Mouse (Mus musculus): ENCODE results near the gene Smyd3.

Gene Smyd3

DNA sequence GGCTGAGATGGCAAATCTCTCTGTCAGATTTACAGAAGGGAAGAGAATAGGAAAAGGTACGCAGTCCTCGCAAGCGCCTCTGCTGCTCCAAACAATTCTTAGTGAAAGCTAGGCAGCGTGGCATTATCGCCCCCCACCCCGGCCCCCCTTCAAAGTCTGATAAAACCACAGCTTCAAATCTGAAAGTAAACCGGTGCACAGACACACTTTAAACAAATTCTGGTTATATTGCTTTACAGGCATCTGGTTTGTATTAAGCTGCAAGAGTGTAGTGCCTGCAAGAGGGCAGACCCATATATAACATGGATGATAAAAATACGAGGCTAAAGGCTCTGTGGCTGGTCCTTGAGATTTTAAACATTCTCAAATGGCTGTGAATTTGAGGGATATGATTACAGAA, 420.8 kb downstream of the Smyd3 start:
- ATAC-seq (ENCODE audit: insufficient number of reproducible peaks, low FRiP score, low TSS enrichment) = no peak

DNA sequence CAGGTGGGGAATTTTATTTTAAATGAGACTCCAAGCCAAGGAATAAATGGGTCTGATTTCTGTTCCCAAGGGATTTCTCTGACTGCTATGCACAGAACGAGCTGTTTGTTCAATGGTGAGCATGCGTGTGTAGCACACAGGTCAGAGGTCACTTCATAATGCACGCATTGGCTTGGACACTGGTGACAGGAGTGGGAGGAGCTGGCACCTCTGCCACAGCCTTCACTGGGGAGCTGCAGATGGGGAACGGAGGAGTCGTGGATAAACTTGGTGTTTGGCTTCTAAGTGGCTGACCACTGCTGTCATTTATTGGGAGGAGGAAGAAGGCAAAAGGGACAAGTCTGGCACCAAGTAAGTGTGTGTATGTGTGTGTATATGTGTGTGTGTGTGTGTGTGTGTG, 421.5 kb downstream of the Smyd3 start:
- ATAC-seq (ENCODE audit: insufficient number of reproducible peaks, low FRiP score, low TSS enrichment) = no peak

DNA sequence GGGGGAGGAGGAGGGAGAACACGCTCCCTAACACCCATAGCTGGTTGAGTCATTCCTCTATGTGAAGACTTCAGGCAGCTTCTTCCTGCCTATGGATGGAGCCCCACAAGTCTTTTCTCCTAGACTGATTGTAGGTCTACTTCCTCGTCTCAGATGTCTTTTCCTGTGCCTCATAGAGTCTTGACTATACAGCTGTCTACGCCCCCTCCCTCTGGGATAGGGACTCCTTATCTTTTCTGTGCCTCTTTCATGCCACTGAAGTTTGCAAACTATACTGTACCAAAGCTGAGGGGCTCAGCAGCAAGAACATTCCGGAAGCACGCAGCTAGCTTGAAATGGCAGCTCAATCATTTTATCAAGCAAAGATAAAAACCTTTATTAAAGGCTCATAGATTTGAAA, 428.7 kb downstream of the Smyd3 start:
- ATAC-seq (ENCODE audit: insufficient number of reproducible peaks, low FRiP score, low TSS enrichment) = no peak

DNA sequence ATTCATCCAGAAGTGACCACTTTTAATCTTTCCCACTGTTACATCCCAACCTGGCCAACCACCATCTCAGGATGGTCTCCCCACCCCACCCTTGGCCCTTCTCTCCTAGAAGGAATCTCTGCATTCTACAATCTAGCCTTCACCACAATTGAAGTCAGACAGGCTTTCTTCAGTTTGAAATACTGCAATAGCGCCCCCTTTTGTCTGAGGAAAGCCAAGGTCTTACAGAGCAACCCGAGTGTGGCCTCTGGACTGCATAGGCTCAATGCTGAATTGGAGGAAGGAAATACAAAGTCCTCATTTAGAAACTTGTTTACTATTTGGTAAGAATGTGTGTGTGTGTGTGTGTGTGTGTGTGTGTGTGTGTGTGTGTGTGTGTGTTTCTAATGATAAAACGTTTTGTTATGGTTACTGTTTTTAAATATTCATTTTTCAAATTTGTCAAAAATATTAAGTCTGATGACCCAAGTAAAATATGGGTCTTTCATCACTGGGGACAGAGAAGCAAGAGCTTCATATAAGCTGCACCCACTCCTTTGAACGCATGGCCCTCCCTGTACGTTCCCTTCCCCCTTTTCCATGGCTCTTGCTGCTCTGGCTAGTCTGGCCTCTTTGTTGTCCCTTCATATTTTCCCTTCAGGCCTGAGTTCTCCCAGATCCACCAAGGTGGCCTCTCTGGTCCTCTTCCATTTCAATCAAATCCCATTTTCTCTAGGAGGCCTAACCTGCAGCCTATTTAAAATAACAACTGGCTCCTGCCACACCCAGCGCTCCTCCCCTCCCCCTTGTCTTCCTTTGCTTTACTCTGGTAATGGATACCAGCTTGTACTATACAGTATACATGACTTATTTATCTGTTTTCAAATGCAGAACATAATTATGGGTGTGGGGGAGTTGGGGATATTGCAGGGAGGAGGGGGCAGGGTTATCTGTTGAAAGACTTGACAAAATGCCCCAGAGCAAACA, 430.5 kb downstream of the Smyd3 start:
- no peak for ATAC-seq (ENCODE audit: insufficient number of reproducible peaks, low FRiP score, low TSS enrichment)

DNA sequence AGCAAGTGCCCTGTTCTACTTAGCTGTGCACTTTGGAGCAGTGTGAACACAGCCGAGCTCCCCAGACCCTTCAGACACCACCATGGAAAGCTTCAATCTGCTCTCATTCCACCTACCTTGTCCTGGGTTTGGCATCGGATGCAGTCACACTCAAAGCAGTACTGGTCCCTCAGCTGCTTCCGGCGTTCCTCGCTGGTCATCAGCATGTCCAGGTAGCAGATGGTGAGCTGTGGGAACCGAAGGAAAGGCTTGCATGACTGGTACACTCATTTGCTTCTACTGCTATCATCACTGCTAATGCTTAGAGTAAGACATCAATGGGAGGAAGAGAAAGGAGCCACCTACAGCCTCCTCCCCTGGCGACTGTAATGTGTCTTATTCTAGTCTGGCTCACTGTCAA, 431.6 kb downstream of the Smyd3 start:
- peak; percentile 92 for ATAC-seq (ENCODE audit: insufficient number of reproducible peaks, low FRiP score, low TSS enrichment)

DNA sequence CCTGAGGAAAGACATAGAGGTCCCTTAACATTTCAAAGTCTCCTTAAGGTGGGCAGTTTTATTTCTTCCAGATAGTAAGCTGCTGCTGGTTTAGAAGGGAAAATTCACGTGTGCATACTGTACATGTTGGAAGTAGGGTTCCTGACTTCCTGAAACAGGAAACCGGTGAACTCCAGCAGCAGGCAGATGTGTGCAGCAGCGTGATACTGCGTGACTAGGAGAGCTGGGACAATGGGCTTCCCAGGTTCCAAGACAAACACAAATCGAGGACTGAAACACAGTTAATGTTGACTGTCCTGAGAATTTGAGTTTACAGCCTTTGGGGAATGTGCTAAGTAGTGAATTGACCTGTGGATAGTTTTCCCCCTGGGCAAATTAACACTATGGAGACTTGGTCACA, 434.7 kb downstream of the Smyd3 start:
- no peak for ATAC-seq (ENCODE audit: insufficient number of reproducible peaks, low FRiP score, low TSS enrichment)

DNA sequence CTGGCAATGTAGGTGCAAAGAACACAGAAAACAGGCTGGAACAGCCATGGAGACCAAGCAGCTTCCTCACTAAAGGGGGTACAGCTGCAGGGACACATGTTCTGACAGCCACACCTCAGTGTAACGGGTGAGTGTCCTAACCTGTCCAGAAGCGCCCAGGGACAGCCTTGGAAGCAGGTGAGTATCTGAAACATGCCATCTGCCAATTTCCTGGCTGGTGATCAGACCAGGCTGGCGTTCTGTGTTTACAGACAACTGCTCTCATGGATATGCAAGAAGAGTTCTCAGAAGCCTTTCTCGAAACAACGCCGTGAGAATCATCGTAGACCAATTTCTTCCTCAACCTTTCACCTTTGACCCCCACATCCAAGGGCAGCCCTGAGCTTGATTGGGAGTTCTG, 444.0 kb downstream of the Smyd3 start:
- ATAC-seq (ENCODE audit: insufficient number of reproducible peaks, low FRiP score, low TSS enrichment) = peak; percentile 74

DNA sequence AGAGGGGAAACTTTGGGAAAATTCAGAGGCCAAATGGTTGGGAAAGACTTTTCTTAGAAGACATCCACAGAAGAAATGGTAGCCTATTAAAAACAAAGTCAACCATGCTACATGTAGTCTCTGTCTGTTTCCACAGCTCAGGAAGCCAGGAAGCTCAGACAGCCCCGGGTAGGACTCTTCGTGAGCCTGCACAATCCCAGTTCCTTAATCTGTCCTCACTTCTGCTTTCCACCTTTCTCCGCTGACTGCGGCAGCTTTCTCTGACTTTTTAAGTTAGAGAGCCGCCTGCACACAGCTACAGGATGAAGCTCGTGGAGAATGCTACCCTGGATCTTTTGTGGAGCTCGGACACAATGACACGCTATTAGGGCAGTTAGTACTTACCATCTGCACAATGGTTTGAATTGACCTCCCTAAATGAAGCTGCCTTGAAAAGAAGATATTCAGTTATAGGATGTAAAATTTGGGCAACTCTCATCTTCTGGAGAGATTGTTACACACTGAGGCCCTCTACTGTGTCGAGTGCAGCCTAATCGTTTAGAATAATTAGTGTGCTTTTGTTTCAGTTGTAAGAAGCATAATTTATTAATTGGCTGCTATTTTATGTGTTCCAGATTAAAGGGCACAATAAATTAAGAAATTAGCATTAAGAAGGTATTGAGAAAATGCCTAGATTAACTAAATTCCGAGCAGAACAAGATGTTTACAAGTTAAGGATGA, 444.7 kb downstream of the Smyd3 start:
- no peak for ATAC-seq (ENCODE audit: insufficient number of reproducible peaks, low FRiP score, low TSS enrichment)

DNA sequence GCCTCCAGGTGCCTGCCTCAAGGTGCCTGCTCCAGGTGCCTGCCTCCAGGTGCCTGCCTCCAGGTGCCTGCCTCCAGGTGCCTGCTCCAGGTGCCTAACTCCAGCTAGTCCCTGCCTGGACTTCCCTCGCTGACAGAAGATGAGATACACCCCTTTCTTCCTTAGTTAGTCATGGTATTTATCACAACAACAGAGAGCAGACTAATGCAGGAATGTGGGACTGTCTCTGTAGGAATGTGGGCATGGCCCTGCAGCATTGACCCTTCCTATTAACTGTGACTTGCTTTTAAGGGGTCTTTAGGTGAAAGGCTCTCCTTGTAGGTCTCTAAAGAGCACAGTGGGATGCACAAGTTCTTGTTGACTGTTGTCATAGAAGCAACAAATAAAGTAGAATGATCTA, 445.4 kb downstream of the Smyd3 start:
- no peak for ATAC-seq (ENCODE audit: insufficient number of reproducible peaks, low FRiP score, low TSS enrichment)

DNA sequence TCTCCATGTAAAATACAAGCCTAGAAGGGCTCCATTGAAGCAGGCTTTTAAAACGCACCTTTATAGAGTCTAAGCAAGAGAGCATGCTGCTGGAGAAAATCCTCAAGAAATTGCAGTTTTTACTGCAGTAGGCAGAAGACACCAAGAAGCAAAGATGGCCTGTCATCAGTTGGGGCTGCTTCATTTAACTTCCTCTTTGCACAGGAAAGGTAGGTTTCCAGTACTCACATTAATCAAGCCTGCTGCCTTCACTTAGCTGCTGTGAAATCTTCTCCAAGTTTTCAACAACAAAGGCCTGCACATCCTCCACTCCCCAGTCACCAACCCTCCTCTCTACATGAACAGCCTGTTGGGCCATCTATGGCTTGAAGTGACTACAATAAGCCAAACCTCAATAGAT, 448.9 kb downstream of the Smyd3 start:
- no peak for ATAC-seq (ENCODE audit: insufficient number of reproducible peaks, low FRiP score, low TSS enrichment)

DNA sequence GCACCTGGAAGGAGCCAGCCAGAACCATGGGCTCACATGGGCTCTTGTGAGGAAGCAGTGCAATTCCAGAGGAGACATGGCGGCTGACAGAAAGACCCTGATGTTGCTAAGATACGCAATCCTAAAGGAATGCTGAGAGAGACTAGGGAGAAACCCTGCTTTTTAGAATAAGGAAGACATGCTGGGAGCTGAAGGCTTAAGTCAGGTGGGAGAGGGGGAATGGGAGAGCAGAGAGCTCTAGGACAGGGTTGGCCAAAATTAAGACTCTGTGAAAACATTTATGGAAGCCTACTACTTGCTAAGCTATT, 452.6 kb downstream of the Smyd3 start:
- ATAC-seq (ENCODE audit: insufficient number of reproducible peaks, low FRiP score, low TSS enrichment) = no peak

DNA sequence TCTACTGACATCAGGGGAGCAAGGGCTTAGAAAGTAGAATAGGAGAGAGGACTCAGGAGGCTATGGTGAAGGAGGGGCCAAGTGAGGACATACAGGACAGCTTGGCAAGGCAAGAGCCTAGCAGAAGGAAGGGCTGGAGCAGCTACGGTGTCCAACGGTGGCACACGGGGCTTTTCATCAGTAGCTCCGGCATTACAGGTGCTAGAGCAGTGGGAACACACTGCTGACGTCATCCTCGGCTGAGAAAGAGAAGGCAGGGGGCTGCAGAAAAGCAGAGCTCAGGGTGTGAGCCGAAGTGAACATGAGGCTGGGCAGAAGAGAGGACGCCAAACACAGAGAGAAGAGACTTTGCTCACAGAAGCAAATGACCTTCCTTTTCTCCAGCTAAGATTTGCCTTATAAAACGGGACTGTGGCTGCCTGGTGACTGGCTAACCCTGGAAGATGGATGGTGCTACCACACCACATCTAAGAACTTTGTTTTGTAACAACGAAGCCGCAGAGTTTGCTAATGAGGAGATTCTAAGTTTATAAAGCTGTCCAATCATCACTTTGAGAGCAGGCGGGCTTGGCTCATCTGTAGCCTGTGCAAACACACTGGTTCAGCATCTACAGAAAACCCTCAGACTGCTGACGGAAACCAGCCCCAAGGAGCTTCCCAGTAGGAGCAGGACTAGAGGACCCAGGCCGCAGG, 453.1 kb downstream of the Smyd3 start:
- ATAC-seq (ENCODE audit: insufficient number of reproducible peaks, low FRiP score, low TSS enrichment) = peak; percentile 85

DNA sequence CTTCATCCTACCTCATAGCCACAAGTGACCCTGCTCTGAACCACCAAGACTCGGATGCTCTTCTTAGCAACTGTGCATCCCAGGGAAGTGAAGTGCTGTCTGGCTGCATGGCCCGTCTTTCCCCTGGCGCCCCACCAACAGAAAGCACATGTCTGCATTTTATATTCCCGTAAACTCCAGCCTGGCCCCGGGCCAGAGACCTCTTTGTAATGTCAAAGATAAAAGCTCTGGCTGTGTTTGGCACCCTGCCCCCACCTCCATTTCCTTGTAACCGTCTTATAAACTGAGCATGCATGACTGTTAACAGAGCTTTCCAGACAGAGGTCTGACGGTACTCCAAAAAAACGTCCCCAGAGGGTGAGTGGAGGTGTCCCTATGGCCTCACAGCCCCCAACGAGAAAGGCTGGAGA, 456.1 kb downstream of the Smyd3 start:
- ATAC-seq (ENCODE audit: insufficient number of reproducible peaks, low FRiP score, low TSS enrichment) = no peak

DNA sequence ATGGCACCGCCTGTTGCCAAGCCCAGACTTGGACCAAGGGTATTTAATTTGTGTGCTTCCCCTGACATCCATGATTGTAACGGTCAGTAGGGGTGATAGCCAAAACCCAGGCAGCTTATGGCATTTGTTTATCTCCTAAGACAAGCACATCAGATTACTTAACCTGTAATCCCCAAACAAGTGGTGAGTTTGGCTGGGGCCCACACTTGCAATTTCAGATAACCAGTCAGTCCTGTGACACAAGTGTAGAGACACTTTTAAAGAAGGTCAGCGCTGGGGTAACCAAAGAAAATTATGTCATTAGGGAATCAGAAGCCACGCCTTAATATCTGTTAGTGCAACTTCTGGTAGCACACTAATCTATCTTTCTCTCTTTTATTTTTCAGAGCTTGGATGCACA, 456.8 kb downstream of the Smyd3 start:
- no peak for ATAC-seq (ENCODE audit: insufficient number of reproducible peaks, low FRiP score, low TSS enrichment)

DNA sequence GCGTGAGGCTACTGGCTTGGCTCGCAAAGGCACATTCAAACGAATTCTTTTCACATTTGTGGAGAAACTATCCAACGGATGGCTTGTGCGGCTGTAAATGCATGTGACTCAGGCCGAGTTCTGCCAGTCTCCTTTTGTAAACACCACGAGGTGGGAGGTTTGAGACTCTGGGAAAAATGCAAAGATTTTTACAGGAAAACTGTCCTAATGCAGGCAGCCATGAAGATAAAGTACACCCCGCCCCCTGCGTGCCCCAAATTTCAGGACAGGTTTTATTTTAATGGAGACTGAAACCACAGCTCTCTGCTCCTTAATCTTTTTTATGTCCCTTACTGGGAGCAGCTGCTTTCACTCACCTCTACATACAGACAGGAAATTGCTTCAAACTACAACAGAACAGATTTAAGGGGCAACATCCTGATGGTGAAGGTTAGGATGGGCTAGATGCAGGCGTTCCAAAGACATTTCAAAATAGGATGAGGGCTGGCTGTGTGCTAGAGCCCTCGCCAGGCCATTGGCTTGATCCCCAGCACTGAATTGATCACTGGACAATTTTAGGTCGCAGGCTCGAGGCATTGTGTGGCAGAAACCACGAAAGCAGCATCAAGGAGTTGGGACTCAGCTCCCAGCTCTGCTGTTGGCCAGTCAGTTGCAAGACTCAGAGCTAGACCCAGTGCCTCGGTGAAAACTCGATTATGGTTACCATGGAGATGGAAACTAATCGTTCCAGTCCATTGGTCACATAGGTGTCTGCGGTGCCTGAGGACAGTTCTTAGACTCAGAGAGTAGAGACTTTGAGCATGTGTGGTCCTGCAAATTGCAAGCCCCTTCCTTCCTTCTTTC, 457.5 kb downstream of the Smyd3 start:
- ATAC-seq (ENCODE audit: insufficient number of reproducible peaks, low FRiP score, low TSS enrichment) = no peak

DNA sequence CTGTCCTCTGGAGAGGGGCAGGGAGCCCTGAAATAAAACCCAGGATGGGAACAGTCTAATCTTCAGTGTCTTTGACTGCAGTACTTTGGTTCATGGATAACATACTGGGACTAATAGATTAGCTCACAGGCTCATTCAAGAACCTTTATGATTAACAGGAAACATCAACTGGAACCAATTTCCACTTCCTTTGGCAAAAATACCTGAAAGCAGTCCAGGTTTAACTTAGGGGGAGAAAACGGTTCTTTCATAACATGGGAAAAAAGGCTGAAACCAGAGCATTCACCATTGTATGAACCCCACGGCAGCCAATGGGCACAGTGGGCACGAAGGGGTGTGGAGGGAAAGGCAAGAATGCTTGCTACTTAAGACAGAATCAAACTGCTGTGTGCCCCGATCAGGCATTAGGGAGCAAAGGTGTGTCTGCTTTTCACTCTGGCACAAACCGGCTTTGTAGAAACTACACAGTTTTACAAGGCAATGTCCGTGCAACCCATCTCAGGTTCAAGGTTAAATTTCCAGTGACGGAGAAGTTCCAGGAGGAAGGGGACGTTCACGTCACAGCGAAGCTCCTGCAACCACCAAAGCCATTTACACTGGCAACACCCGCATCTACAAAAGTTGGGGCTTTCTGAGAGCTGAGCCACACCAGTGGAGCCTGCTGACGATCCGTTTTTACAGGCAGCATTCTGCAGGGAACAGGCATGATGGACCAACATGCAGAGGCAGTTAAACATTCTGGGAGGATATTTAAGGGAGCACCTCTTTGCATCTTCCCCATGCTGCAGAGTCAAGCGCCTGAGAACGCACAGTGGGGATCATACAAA, 458.3 kb downstream of the Smyd3 start:
- ATAC-seq (ENCODE audit: insufficient number of reproducible peaks, low FRiP score, low TSS enrichment) = no peak

DNA sequence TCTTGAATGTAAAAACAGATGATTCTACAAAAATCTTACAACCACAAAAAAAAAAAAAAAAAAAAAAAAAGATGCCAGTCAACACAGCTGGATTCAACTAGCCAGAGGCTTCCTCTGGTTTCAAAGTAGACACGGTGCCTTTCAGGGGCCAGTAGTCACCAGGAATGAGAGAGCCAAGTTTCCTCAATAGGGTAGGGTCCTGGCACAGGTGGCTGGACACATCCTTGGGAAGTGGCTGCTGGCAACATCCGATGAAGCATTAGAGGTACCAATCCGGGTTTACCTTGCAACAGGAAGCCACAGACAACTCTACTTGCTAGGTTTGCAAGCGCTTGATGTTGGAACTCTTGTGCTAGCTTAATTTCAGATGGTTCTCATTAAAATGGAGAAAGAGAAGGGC, 459.2 kb downstream of the Smyd3 start:
- ATAC-seq (ENCODE audit: insufficient number of reproducible peaks, low FRiP score, low TSS enrichment) = no peak

DNA sequence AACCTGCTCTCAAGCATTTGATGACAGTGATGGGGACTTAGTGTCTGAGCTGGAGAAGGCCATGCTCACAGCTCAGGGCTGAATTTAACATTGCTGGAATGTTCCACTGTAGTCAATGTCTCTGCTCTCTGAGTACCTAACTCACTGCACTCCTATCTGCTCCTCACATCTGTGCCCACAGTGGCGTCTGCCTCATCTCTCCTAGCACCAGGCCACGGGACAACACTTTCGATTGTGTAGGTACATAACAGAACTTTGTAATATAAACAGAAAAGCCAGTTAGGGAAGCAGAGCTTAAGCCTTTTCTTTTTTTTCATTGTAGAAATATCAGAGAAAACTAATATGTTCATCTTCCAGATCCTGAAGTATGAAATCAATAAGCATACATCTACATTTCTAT, 462.1 kb downstream of the Smyd3 start:
- ATAC-seq (ENCODE audit: insufficient number of reproducible peaks, low FRiP score, low TSS enrichment) = no peak

DNA sequence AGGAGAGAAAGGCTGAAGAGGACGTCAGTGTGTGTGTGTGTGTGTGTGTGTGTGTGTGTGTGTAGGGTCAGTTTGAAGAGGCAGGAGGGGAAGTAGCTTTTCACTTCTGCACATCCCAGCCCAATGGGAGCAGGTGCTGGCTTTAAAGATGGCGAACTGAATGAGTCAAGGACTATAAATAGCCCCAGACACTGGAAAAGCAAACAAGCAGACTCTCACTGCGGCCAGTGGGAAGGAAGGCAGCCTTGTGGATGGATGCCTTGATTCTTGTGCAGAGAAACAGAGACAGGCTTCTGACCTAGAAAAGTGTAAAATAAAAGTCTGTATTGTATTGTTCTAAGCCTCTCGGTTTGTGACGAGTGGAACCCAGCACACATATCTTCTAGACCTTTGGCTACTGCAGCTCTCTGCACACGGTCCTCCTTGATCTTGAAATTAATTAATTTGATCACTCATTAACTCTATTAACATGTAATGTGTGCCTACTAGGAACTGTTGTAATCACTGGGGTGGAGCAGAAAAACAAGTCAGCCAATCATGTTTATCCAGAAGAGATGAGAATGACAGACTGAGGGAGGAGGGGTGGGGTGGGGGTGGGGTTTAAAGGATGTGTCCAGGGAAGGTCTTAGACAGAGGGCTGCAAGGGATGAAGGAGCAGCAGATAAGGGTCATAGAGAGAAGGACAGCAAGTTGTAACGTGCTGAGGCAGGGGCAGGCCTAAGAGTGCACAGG, 463.3 kb downstream of the Smyd3 start:
- no peak for ATAC-seq (ENCODE audit: insufficient number of reproducible peaks, low FRiP score, low TSS enrichment)
